Mouse (Mus musculus): ENCODE results near the gene Tubgcp5.

DNA sequence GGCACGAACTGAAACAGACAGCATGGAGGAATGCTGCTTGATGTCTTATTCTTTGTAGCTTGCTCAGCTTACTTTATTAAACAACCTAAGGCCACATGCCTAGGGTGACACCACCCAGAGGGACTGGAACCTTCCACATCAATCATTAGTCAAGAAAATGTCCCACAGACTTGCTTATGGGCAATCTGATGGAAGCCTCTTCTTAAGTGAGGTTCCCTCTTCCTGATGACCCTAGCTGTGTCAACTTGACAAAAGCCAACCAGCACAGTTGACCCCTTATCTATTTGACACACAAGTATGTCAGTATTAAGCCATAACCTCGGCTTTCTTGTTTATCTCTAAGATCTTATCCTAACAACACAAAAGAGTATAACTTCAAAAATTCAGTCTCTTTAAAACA is 16.0 kb downstream of the Tubgcp5 start:
- no peak for TF ChIP-seq CTCF (conservative IDR thresholded peaks at IDR 0.05; ENCODE audit: low read length)
- no peak for TF ChIP-seq POU5F1 (IDR thresholded peaks at IDR 0.05; ENCODE audit: borderline replicate concordance, low read length)
- no peak for TF ChIP-seq NANOG (IDR thresholded peaks at IDR 0.05; ENCODE audit: borderline replicate concordance, low read length)
